Mouse (Mus musculus): ENCODE measurements around the gene Tbc1d15.
"Not testable (repeated sequence)": the region's sequence is repeated elsewhere in the genome, so short reads cannot be mapped to it uniquely, and the experiment has no call there.

The Tbc1d15 gene

DNA sequence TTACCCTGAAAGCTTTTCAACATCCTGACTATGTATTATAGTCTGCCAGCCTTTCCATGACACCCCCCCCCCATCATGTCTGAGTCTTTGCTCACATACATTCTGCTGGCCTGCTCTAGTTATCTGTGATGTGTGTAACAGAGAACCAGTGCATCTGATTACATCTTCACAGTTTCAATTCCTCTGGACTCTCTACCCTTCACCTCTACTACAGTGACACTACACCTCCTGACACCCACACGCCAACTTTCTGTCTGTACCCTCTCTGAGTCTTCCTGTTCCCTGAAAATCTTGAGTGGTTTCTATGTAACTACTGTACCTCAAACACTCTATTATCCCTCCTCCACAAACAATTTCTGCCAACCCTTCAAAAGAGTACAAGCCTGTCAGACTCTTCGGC lies 5.8 kb downstream of the Tbc1d15 start:
- no peak for DNase-seq (ENCODE audit: low read depth)

DNA sequence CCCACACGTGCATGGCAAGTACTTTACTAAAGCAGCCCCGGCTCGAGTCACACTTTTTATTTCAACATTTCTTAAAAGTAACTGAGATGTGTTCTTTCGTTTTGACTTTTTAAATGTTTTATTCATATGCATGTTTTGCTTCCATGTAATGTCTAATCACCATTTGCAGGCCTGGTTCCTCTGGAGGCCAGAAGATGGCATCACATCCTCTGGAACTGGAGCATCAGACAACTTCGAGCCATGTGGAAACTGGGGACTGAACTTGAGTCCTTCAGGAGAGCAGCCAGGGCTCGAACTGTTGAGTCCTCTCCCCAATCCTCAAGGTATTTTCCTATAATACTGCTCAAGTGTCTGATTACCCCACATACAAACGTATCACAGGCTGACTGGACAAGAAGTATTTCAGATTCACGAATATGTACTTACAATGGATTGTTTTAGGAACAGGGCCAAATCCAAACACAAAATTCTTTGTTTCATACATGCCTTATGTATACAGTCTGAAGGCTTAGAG lies 10.1 kb downstream of the Tbc1d15 start:
- DNase-seq (ENCODE audit: low read depth), result no peak

- DNase-seq (ENCODE audit: low read depth), result no peak
These were observed 13.3 kb downstream of the Tbc1d15 start for GRCm38 (mm10) chr10:115237931-115238330.

DNA sequence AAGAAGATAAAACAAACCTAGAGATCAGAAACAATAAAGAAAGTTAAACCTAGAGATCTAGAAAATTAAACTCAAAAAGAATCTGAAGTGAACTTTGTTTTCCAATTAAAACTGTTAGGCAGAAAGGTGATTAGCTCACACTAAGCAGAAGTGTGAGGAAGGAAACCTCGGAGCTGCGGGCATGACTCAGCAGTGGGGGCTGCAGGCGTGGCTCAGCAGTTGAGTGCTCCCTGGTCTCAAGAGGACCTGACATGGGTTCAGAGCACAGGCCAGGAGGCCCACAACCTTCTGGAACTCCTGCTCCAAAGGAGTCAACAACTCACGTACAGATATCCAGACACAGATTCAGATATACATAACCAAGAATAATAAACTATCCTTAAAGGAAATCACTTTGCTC lies 14.5 kb downstream of the Tbc1d15 start:
- DNase-seq (ENCODE audit: low read depth), result no peak

DNA sequence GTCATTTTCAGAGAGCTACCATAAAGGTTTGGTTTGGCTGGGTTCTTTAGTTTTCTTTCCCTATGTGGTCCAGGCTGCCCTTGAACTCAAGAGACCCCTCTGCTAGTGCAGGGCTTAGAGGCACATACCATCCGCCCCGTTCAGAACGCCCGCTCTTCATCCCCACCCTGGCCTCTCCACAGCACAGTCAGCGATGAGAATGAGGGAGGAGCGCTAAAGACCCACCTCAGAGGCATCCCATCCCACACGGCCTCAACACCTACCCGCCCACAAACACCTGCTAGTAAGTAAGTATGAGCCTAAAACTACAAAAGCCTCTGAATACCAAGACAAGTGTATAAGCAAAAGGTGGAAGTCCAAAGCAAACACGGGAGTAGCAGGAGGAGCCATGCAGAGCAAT lies 15.8 kb downstream of the Tbc1d15 start:
- DNase-seq (ENCODE audit: low read depth), result no peak

- no peak for DNase-seq (ENCODE audit: low read depth)
These were observed 17.5 kb downstream of the Tbc1d15 start for GRCm38 (mm10) chr10:115233798-115234197.

DNA sequence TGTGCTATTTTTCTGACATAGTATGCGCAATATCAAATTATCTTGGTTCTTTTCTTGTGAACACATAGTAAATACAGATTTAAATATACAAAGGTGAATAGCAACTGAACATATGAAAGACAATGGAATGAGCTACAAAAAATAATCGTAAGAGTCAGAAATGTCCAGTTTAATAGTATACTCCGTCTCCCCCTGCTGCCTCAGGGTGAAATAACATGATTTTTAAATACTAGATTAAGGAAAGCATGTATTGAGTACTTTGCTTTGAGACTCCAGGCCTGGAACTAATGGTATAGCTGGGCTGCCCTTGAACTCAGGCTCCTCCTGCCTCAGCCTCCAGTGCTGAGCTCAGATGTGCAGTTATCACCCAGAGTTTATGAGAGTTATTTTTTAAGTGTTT lies 18.8 kb downstream of the Tbc1d15 start:
- DNase-seq (ENCODE audit: low read depth), result no peak

DNA sequence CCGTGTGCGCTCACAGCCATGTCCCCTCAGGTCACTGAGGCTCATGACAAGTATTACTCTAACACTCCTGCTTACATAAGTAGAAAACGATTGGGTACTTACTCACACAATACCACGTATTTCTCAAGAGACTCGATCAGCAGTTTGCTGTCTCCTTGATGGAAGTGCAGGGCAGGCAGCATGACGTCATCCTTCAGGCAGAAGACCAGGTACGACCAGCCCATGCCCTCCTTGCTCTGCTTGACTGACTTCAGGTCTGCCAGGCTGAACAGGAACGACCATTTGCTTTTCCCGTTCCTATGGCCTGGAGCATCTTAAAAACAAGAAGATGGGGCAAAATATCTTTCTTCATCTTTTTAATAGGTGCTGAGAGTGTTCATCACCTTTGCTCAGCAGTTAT lies 22.2 kb downstream of the Tbc1d15 start:
- no peak for DNase-seq (ENCODE audit: low read depth)

DNA sequence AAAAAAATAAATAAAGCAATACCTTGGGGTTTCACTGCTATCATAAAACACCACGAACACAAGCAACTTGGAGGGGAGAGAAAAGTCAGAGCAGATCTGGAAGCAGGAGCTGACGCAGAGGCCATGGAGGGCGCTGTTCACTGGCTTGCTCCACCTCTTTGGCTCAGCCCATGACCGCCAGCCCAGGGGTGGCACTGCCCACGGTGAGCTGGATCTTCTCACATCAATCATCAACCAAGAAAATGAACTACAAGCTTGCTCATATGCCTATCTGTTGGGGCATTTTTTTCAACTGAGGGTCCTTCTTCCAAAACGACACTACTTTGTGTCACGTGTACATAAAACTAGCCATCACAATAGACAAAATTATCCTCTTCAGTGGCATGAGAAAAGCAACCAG lies 24.7 kb downstream of the Tbc1d15 start:
- DNase-seq (ENCODE audit: low read depth), result no peak

DNA sequence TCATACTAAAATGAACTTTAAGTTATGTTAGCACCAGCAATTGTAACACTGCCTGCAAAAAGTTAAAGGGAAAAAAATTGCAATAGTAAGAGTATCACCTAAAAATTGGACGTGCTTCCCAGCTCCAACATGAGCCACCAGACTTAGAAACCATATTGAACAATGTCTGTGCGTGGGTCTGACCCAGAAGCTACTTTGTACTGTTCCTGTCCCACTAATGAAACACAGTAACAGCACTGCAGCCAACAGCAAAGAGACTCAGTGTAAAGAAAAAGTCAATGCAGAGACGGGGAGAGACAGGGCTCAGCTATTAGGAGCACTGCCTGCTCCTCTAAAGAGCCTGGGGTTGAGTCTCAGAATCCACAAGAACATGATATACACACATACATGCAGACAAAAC lies 27.4 kb downstream of the Tbc1d15 start:
- no peak for DNase-seq (ENCODE audit: low read depth)

DNA sequence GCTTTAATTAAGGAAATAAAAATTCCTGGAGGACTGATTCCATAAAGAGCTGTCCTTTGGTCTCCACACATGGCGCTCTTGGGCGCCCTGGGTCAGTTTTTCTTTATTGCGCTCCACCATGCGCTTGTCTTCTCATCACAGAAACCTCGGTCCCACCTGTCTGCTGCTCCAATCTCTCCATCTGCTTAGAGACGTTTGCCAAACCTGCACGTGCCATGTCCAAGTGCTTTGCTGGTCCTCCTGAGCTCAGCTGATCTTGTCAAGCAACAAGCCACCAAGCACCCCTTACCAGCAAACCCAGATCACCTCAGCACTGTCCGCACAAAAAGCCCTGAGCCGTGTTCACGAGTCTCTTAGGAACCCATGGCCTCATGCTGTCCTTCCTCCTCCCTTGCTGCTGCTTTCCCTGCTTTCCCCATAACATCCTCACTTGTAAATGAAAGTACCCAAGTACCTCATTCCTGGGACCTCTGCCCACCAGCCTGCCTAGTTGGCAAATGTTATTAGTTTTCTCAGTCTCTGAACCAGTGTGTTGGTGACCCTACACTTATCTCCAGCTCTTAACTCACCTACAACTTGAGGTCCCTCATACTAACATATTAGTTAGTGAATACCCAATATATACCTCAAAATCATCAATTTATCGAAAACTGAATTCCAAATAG lies 38.2 kb downstream of the Tbc1d15 start:
- no peak for DNase-seq (ENCODE audit: low read depth)

- DNase-seq (ENCODE audit: low read depth), result no peak
These were observed 45.4 kb downstream of the Tbc1d15 start for GRCm38 (mm10) chr10:115205825-115206224.

- no peak for DNase-seq (ENCODE audit: low read depth)
These were observed 46.0 kb downstream of the Tbc1d15 start for GRCm38 (mm10) chr10:115205284-115205683.

- DNase-seq (ENCODE audit: low read depth), result no peak
These were observed 60.1 kb downstream of the Tbc1d15 start for GRCm38 (mm10) chr10:115191214-115191613.

DNA sequence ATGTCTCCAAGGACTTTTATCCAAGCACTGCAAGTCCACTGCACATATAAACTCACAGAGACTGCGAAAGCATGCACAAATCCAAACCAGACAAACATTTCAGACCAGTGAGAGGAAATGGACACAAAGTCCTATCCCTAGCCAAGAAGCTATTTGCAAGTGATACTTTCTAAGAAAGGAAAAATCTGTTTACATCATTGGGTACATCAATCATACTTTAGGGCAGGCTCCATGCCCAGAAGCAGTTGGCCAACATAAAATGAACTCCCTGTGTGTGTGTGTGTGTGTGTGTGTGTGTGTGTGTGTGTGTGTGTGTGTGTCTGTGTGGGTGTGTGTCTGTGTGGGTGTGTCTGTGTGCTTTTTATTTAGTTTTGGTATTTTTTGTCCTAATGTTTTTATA lies 63.9 kb downstream of the Tbc1d15 start:
- DNase-seq (ENCODE audit: low read depth), result no peak

GRCm38 (mm10) chr10:115184697-115185096 lies 66.6 kb downstream of the Tbc1d15 start, which contains the start of gene Tph2:
Gene Tph2 (minus strand): TSS chr10:115185022.
- peak; percentile 70 for DNase-seq (ENCODE audit: low read depth)

GRCm38 (mm10) chr10:115181034-115181433 lies 70.2 kb downstream of the Tbc1d15 start:
- DNase-seq (ENCODE audit: low read depth), result no peak

GRCm38 (mm10) chr10:115178019-115178418 lies 73.2 kb downstream of the Tbc1d15 start:
- not testable (repeated sequence) for DNase-seq (ENCODE audit: low read depth)

DNA sequence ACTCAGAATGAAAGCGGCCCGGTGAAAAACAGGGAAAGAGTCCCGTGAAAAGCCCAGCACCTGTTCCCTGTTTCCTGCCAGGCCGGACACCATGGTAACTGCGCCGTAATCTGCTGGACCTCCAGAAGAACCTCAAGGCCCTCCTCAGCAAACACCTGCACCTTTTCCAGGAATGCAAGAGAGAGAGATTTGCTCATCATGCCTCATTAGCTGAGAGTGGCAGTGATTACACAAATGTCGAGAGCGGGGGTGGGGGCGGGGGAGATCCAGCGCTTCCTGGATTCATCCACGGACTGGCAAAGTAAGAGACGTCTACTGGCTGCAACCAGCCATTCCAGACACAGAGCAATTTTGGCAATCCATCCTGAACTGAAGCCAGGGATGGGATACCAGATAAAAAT lies 75.7 kb downstream of the Tbc1d15 start:
- DNase-seq (ENCODE audit: low read depth), result no peak

DNA sequence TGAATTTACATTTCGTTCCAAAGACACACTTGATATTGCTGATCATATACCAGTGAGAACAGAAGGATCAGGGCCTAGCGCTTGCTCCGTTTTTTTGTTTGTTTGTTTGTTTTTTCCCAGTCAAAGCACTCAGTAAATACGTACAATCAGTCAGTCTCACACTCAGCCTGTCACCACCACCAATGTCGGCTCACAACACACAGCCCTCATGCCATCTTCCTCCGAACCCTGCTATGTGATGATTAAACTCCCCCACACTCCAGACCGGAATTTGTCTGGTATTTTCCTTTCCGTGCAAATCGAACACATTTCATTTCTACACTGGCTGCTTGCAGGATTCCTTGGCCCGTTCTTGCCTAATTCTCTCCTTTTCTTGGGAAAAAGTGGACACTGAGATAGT lies 77.9 kb downstream of the Tbc1d15 start:
- DNase-seq (ENCODE audit: low read depth), result no peak

GRCm38 (mm10) chr10:115171351-115171818 lies 79.9 kb downstream of the Tbc1d15 start:
- DNase-seq (ENCODE audit: low read depth), result no peak

DNA sequence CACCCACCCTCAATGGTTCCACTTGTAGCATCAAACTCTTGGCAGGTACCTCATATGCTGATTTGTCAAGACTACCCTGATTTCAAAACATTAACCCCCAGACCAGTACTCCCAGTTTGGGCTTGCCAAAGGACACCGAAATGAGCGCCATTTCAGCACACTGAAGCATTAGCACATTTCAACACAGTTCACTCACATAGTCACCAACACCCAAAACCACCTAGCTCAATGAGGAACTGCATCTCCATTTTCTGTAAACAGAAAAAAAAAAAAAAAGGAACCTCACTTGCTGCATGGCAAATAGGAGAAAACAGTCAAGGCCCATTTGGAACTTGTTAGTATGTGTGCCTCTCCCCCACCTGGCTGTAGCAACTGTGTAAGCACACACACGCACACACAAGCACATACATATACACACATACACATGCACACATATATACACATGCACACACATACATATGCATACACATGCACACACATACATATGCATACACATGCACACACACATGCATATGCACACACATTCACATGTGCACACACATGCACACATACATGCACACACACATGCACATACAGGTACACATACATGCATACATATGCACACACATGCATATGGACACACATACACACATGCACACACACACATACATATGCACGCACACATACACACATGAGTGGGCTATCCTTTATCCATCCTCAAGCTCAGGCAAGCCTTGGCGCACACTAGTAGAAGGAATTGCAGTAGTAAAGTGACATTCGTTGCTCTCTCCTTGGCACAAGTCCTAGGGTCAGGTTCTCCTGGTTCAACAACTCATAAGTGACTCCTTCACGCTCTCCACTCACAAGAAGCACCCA lies 80.5 kb downstream of the Tbc1d15 start:
- no peak for DNase-seq (ENCODE audit: low read depth)

- no peak for DNase-seq (ENCODE audit: low read depth)
These were observed 81.9 kb downstream of the Tbc1d15 start for GRCm38 (mm10) chr10:115169410-115169809.
